Mouse (Mus musculus): ENCODE results near the gene Nt5c1a. TPM values are rescaled to one million over a fixed set of nuclear protein-coding genes. Genes with fewer than 3 reads are reported as not detected.

The Nt5c1a gene
- polyA plus RNA-seq, 1 experiment from 2014 or later: 0.25 TPM

GRCm38 (mm10) chr4:123182328-123183238 is 18.7 kb upstream of the Nt5c1a start, which contains the start of gene Hpcal4:
Gene Hpcal4 (plus strand): TSS chr4:123183227.
- Histone ChIP-seq H3K4me1 (peaks cover 22% of the 10 kb centered on the region), H3K27ac (no peak within 1 kb of the TSS), H3K27me3 (peaks cover 85% of the 10 kb centered on the region), H3K4me2 (peak within 1 kb of the TSS; percentile 79), H3K36me3 (no peaks in the 10 kb centered on the region), H3K9me3 (replicated peaks) (no peaks in the 10 kb centered on the region), H3K9ac (peak within 1 kb of the TSS; percentile 25; the same call in 1 of the 2 replicates), H3K4me3 (replicated peaks) (peak within 1 kb of the TSS; percentile 48)
- under 1% methylated on average over 44 of the region's 44 CpGs for WGBS
- peak; percentile 63 for ATAC-seq (replicated peaks; ENCODE audit: low FRiP score)

DNA sequence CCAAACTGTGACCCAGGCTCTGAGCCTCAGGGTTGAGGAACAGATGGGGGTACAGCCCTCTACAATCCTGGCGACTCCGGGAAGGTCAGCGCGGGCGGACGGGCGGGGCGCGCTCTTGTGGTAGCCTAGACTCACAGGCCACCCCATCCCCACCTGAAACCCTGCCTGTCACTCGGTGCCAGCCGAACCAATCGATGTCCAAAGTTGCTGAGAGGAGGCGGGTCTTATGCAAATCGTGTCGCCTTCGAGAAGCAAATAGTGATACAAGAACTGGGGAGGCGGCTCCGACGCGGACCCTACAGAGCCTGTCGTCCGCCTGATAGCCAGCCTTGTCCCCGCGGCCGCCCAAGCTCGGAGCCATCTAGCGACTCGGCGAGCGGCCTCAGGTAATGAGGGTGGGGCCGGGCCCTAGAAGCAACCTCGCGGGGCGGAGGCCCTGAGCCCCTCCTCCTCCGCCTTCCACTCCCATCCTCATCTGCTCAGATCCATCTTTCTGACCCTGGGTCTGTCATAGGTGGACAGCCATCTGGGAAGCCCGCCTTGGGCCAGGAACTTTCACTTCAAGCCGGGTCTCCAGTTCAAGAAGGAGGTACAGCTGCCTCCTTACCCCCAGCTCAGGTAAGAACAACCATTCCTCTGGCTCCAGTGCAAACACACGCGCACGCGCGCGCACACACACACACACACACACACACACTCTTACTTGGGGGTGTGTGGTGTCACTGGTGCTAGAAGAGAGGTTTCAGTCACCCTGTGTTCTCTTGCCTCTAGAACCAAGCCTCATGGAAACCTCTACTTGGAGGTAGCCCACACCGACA is 17.9 kb upstream of the Nt5c1a start:
- Histone ChIP-seq H3K4me3 (replicated peaks) (peak overlapping the region; percentile 48), H3K9ac (peak overlapping the region; percentile 17; the same call in 1 of the 2 replicates), H3K4me1 (peaks cover 22% of the 10 kb centered on the region), H3K9me3 (replicated peaks) (no peaks in the 10 kb centered on the region), H3K27ac (no peak overlapping the region), H3K36me3 (no peaks in the 10 kb centered on the region), H3K4me2 (peak overlapping the region; percentile 79), H3K27me3 (peaks cover 78% of the 10 kb centered on the region)
- peak; percentile 92 for ATAC-seq (replicated peaks; ENCODE audit: low FRiP score)
- 11% methylated on average over 44 of the region's 44 CpGs for WGBS

- peaks cover 73% of the 10 kb centered on the region for H3K27me3 ChIP-seq
- no peak overlapping the region for H3K9ac ChIP-seq
- H3K4me2 ChIP-seq: no peak overlapping the region
- H3K27ac ChIP-seq: no peak overlapping the region
- H3K36me3 ChIP-seq: no peaks in the 10 kb centered on the region
- no peaks in the 10 kb centered on the region for H3K9me3 ChIP-seq (replicated peaks)
- H3K4me3 ChIP-seq (replicated peaks): no peak overlapping the region
- WGBS: 46% methylated on average over 3 of the region's 3 CpGs
- H3K4me1 ChIP-seq: peaks cover 22% of the 10 kb centered on the region
- ATAC-seq (replicated peaks; ENCODE audit: low FRiP score): no peak
Observed at GRCm38 (mm10) chr4:123184816-123185215, 16.5 kb upstream of the Nt5c1a start.

- H3K27me3 ChIP-seq: peaks cover 14% of the 10 kb centered on the region
- no peak overlapping the region for H3K9ac ChIP-seq
- ATAC-seq (replicated peaks; ENCODE audit: low FRiP score): no peak
- H3K27ac ChIP-seq: no peak overlapping the region
- H3K36me3 ChIP-seq: no peaks in the 10 kb centered on the region
- H3K4me2 ChIP-seq: no peak overlapping the region
- H3K9me3 ChIP-seq (replicated peaks): no peaks in the 10 kb centered on the region
- H3K4me3 ChIP-seq (replicated peaks): no peak overlapping the region
- H3K4me1 ChIP-seq: 0 out of 2 replicates have a peak, but pooled peaks cover 4% of the 10 kb centered on the region
- 80% methylated on average over 11 of the region's 11 CpGs for WGBS
Observed at GRCm38 (mm10) chr4:123192336-123192735, 9.0 kb upstream of the Nt5c1a start.

GRCm38 (mm10) chr4:123193791-123194190 is 7.5 kb upstream of the Nt5c1a start:
- Histone ChIP-seq H3K4me1 (0 out of 2 replicates have a peak, but pooled peaks cover 4% of the 10 kb centered on the region), H3K9ac (no peak overlapping the region), H3K27ac (no peak overlapping the region), H3K36me3 (no peaks in the 10 kb centered on the region), H3K27me3 (peaks cover 18% of the 10 kb centered on the region), H3K4me2 (no peak overlapping the region), H3K4me3 (replicated peaks) (no peak overlapping the region), H3K9me3 (replicated peaks) (no peaks in the 10 kb centered on the region)
- no peak for ATAC-seq (replicated peaks; ENCODE audit: low FRiP score)
- WGBS: 87% methylated on average over 11 of the region's 11 CpGs

- no peak overlapping the region for H3K4me2 ChIP-seq
- H3K4me3 ChIP-seq (replicated peaks): no peak overlapping the region
- H3K36me3 ChIP-seq: no peaks in the 10 kb centered on the region
- H3K4me1 ChIP-seq: peaks cover 15% of the 10 kb centered on the region
- peaks cover 40% of the 10 kb centered on the region for H3K27me3 ChIP-seq
- WGBS: 34% methylated on average over 6 of the region's 6 CpGs
- H3K27ac ChIP-seq: no peak overlapping the region
- no peak overlapping the region for H3K9ac ChIP-seq
- no peaks in the 10 kb centered on the region for H3K9me3 ChIP-seq (replicated peaks)
- ATAC-seq (replicated peaks; ENCODE audit: low FRiP score): no peak
Observed at GRCm38 (mm10) chr4:123196695-123197094, 4.6 kb upstream of the Nt5c1a start.

- H3K4me2 ChIP-seq: peak overlapping the region; percentile 87
- peak; percentile 43; the same call in 1 of the 2 replicates for ATAC-seq (replicated peaks; ENCODE audit: low FRiP score)
- H3K4me3 ChIP-seq (replicated peaks): peak overlapping the region; percentile 46
- H3K9ac ChIP-seq: peak overlapping the region; percentile 44; the same call in 1 of the 2 replicates
- peaks cover 22% of the 10 kb centered on the region for H3K4me1 ChIP-seq
- no peaks in the 10 kb centered on the region for H3K9me3 ChIP-seq (replicated peaks)
- peaks cover 54% of the 10 kb centered on the region for H3K27me3 ChIP-seq
- H3K36me3 ChIP-seq: no peaks in the 10 kb centered on the region
- no peak overlapping the region for H3K27ac ChIP-seq
- WGBS: 2% methylated on average over 15 of the region's 15 CpGs
Observed at GRCm38 (mm10) chr4:123200771-123201185, 526 bp upstream of the Nt5c1a start.

DNA sequence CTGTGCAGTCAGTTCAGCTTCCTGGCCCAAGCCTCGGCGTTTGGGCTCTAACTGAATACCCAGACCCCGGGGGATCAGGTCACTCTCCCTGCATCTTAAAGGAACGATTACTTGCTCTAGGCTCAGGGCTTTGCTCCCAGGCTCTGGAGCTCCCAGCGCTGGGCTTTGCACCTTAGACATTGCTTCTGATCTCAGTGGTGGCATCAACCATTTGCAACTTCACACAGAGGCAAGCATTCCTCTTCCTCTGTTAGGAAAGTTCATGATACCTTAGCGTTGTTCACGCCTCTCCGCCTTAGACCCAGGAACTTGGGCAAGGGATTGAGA is 753 bp downstream of the Nt5c1a start:
- Histone ChIP-seq H3K27me3 (peaks cover 53% of the 10 kb centered on the region), H3K4me1 (peaks cover 18% of the 10 kb centered on the region), H3K4me3 (replicated peaks) (peak overlapping the region; percentile 46), H3K36me3 (no peaks in the 10 kb centered on the region), H3K9me3 (replicated peaks) (no peaks in the 10 kb centered on the region), H3K27ac (no peak overlapping the region), H3K9ac (no peak overlapping the region), H3K4me2 (peak overlapping the region; percentile 87)
- 12% methylated on average over 8 of the region's 8 CpGs for WGBS
- ATAC-seq (replicated peaks; ENCODE audit: low FRiP score): no peak

- no peak overlapping the region for H3K4me2 ChIP-seq
- peaks cover 26% of the 10 kb centered on the region for H3K27me3 ChIP-seq
Observed at GRCm38 (mm10) chr4:123207337-123207736, 6.0 kb downstream of the Nt5c1a start.

DNA sequence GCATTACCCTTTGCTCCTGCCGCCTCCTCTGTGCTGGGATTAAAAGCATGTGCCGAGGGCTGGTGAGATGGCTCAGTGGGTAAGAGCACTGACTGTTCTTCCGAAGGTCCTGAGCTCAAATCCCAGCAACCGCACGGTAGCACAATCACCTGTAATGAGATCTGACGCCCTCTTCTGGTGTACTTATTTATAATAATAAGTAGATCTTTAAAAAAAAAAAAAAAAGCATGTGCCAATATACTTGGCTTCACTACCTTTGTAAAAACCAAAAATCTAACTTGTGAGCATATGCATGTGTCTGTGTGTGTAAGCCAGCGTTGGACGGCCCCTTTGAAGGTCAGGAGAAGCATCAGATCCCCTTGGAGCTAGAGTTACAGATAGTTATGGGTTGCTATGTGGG is 9.7 kb downstream of the Nt5c1a start:
- Histone ChIP-seq H3K27me3 (peaks cover 14% of the 10 kb centered on the region), H3K4me3 (replicated peaks) (no peak overlapping the region), H3K9me3 (replicated peaks) (no peaks in the 10 kb centered on the region), H3K4me2 (no peak overlapping the region), H3K27ac (no peak overlapping the region), H3K4me1 (peaks cover 18% of the 10 kb centered on the region), H3K9ac (no peak overlapping the region), H3K36me3 (no peaks in the 10 kb centered on the region)
- 64% methylated on average over 8 of the region's 8 CpGs for WGBS
- no peak for ATAC-seq (replicated peaks; ENCODE audit: low FRiP score)

More at GRCm38 (mm10) chr4:123207337-123207736, 6.0 kb downstream of the Nt5c1a start:
- Histone ChIP-seq H3K9me3 (replicated peaks) (no peaks in the 10 kb centered on the region), H3K36me3 (no peaks in the 10 kb centered on the region), H3K9ac (no peak overlapping the region), H3K27ac (no peak overlapping the region), H3K4me1 (peaks cover 18% of the 10 kb centered on the region), H3K4me3 (replicated peaks) (no peak overlapping the region)
- no peak for ATAC-seq (replicated peaks; ENCODE audit: low FRiP score)
- WGBS: 70% methylated on average over 5 of the region's 5 CpGs

- Histone ChIP-seq H3K27ac (no peak overlapping the region), H3K27me3 (peaks cover 14% of the 10 kb centered on the region), H3K4me1 (peaks cover 18% of the 10 kb centered on the region), H3K9ac (no peak overlapping the region), H3K4me2 (no peak overlapping the region), H3K4me3 (replicated peaks) (no peak overlapping the region), H3K9me3 (replicated peaks) (no peaks in the 10 kb centered on the region), H3K36me3 (no peaks in the 10 kb centered on the region)
- 50% methylated on average over 5 of the region's 5 CpGs for WGBS
- ATAC-seq (replicated peaks; ENCODE audit: low FRiP score): peak; percentile 70
Observed at GRCm38 (mm10) chr4:123211453-123211852, 10.1 kb downstream of the Nt5c1a start.

GRCm38 (mm10) chr4:123212330-123212729 is 11.0 kb downstream of the Nt5c1a start:
- Histone ChIP-seq H3K9ac (no peak overlapping the region), H3K4me1 (peaks cover 18% of the 10 kb centered on the region), H3K27ac (no peak overlapping the region), H3K4me2 (no peak overlapping the region), H3K4me3 (replicated peaks) (no peak overlapping the region), H3K9me3 (replicated peaks) (no peaks in the 10 kb centered on the region), H3K27me3 (peaks cover 5% of the 10 kb centered on the region), H3K36me3 (no peaks in the 10 kb centered on the region)
- no peak for ATAC-seq (replicated peaks; ENCODE audit: low FRiP score)
- 48% methylated on average over 2 of the region's 2 CpGs for WGBS
